Mouse (Mus musculus) limb, embryonic 12.5 days (tissue): ENCODE data around the gene Zcchc13. TPM values are rescaled to one million over a fixed set of nuclear protein-coding genes. Genes with fewer than 3 reads are reported as not detected.

Source experiments
- ATAC-seq: fragments of 200-750 bp; cut with Nextera tagmentation; 2 replicates; pipeline ENCODE4 v1.8.0; 2017; ENCODE audit warnings: low read depth, moderate TSS enrichment; ENCODE audit not compliant: insufficient number of reproducible peaks, insufficient read depth, low FRiP score, low TSS enrichment
- H3K27ac ChIP-seq: fragments of 300-500 bp; sonication (generic); 2 replicates; pipeline ENCODE4 v1.5.1; 2016; ENCODE audit warnings: mild to moderate bottlenecking, moderate library complexity
- H3K27me3 ChIP-seq: fragments of 300-500 bp; sonication (generic); 2 replicates; pipeline ENCODE4 v1.6.1; 2016; ENCODE audit warnings: mild to moderate bottlenecking, moderate library complexity
- H3K36me3 ChIP-seq: fragments of 300-500 bp; sonication (generic); 2 replicates; pipeline ENCODE4 v1.6.1; 2016; ENCODE audit warnings: mild to moderate bottlenecking, moderate library complexity
- H3K4me1 ChIP-seq: fragments of 300-500 bp; sonication (generic); replicated peaks from 2 replicates; pipeline ENCODE4 v1.6.1; 2016
- H3K4me2 ChIP-seq: fragments of 300-500 bp; sonication (generic); 2 replicates; pipeline ENCODE4 v1.6.1; 2016; ENCODE audit warnings: mild to moderate bottlenecking, moderate library complexity
- H3K4me3 ChIP-seq: fragments of 300-500 bp; sonication (generic); replicated peaks from 2 replicates; pipeline ENCODE4 v1.5.1; 2016; ENCODE audit warnings: mild to moderate bottlenecking
- H3K9ac ChIP-seq: fragments of 300-500 bp; sonication (generic); replicated peaks from 2 replicates; pipeline ENCODE4 v1.6.1; 2016; ENCODE audit warnings: mild to moderate bottlenecking, moderate library complexity
- H3K9me3 ChIP-seq: fragments of 300-500 bp; sonication (generic); 2 replicates; pipeline ENCODE4 v1.6.1; 2016; ENCODE audit warnings: mild to moderate bottlenecking, moderate library complexity
- WGBS: fragments of 180-500 bp; shearing (Covaris S2); methylation state at CpG from one replicate; pipeline ENCODE4 v1.1.7; 2016; 5-methylcytosine and 5-hydroxymethylcytosine counted together
- polyA plus RNA-seq: library from polyadenylated mRNA; unstranded; fragments of >200 nt; fragmentation: Nextera tagmentation; extraction: Ambion mirVana; gene quantifications from 2 replicates; pipeline ENCODE4 v1.2.1, GENCODE M21; 2016

Zcchc13 gene
- polyA plus RNA-seq: not detected in 2 replicates

DNA sequence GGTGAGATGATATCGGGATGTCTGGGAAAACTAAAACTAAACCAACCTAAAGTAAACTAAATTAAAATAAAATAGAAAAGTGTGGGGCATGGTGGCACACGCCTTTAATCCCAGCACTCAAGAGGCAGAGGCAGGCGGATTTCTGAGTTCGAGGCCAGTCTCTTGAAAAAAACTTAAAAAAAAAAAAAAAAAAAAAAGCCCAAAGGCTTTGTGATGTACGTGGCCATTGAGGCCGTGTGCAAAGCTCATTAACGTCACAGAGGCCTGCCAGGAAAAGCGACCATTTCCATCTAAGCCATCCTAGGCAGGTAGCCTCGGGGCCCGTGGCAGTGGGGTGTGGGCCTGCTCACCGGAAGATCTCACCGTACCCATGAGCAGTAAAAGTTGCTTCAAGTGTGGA lies at the start of gene Zcchc13:
Gene Zcchc13 (plus strand): TSS at position 284 of the 400 bp plus-strand sequence.
- Histone ChIP-seq H3K27ac (no peak within 1 kb of the TSS), H3K27me3 (peaks cover 6% of the 10 kb centered on the region), H3K4me3 (no peak within 1 kb of the TSS), H3K9ac (no peak within 1 kb of the TSS), H3K9me3 (no peaks in the 10 kb centered on the region), H3K4me2 (no peak within 1 kb of the TSS), H3K36me3 (no peaks in the 10 kb centered on the region), H3K4me1 (no peaks in the 10 kb centered on the region)
- WGBS: 81% methylated on average over 12 of the region's 12 CpGs
- ATAC-seq: no peak

DNA sequence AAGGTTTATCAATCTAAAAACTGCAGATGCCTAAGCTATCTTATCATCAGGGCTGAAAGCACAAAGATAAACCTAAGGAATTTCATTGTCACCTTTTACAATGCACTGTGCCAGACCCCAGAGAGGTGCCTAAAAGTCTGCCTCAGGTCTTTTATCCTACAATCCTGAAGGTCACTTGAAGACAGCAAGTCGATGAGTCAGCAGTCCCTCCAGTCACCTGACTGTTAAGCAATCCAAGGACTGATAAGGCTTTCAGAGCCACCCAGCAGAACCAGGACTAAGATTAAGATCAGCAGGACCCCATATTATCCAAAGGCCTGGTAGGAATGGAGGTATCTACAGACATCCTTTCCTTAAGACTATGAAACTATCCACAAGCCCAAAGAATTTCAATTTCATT lies 46.1 kb upstream of the Zcchc13 start:
- Histone ChIP-seq H3K9ac (no peak overlapping the region), H3K27ac (no peak overlapping the region), H3K4me3 (no peak overlapping the region), H3K4me1 (no peaks in the 10 kb centered on the region), H3K36me3 (peaks cover 26% of the 10 kb centered on the region), H3K9me3 (no peaks in the 10 kb centered on the region), H3K4me2 (no peak overlapping the region), H3K27me3 (no peaks in the 10 kb centered on the region)
- WGBS: 73% methylated on average over 1 of the region's 1 CpGs
- no peak for ATAC-seq

DNA sequence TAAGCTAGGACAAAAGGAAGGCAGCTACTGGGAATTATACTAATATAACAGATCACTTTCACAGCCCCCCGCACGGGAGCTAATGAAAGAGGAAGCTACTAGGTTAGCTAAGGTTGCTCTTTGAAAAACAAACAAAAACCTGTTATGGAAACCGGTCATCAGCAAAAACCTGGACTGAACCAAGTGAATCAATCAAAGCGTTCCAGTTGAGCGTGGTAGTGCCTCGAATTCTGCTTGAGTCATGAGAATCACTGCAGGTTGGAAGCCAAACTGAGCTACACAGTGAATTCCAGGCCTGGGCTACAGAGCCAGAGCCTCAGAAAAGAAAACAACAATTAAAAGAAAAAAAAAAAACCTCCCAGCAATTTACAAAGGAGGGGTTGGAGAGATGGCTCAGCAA lies 38.3 kb upstream of the Zcchc13 start:
- 89% methylated on average over 6 of the region's 6 CpGs for WGBS
- Histone ChIP-seq H3K27me3 (no peaks in the 10 kb centered on the region), H3K9ac (no peak overlapping the region), H3K27ac (no peak overlapping the region), H3K4me3 (no peak overlapping the region), H3K36me3 (peaks cover 48% of the 10 kb centered on the region), H3K4me2 (no peak overlapping the region), H3K4me1 (no peaks in the 10 kb centered on the region), H3K9me3 (no peaks in the 10 kb centered on the region)
- no peak for ATAC-seq

- Histone ChIP-seq H3K4me3 (no peak overlapping the region), H3K9ac (no peak overlapping the region), H3K27me3 (no peaks in the 10 kb centered on the region), H3K4me2 (no peak overlapping the region), H3K9me3 (no peaks in the 10 kb centered on the region), H3K36me3 (peaks cover 82% of the 10 kb centered on the region), H3K27ac (no peak overlapping the region), H3K4me1 (no peaks in the 10 kb centered on the region)
- no peak for ATAC-seq
- WGBS: 95% methylated on average over 5 of the region's 5 CpGs
Observed at GRCm38 (mm10) chrX:103602553-103602952, 27.8 kb upstream of the Zcchc13 start.

DNA sequence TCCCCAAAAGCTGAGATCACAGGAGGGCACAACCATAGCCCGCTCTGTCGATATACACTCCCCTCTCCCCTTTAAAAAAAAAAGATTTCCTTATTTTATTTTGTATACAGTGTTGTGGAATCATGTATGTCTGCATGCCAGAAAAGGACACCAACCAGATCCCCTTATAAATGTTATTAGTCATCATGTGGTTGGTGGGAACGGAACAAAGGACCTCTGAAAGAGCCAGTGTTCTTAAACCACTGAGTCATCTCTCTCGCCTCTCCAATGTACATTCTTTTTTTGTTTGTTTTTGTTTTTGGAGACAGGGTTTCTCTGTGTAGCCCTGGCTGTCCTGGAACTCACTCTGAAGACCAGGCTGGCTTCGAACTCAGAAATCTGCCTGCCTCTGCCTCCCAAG lies 26.2 kb upstream of the Zcchc13 start:
- no peaks in the 10 kb centered on the region for H3K27me3 ChIP-seq
- no peaks in the 10 kb centered on the region for H3K4me1 ChIP-seq
- no peak overlapping the region for H3K4me3 ChIP-seq
- H3K4me2 ChIP-seq: no peak overlapping the region
- H3K9ac ChIP-seq: no peak overlapping the region
- 93% methylated on average over 5 of the region's 5 CpGs for WGBS
- peaks cover 78% of the 10 kb centered on the region for H3K36me3 ChIP-seq
- H3K27ac ChIP-seq: no peak overlapping the region
- H3K9me3 ChIP-seq: no peaks in the 10 kb centered on the region
- no peak for ATAC-seq

DNA sequence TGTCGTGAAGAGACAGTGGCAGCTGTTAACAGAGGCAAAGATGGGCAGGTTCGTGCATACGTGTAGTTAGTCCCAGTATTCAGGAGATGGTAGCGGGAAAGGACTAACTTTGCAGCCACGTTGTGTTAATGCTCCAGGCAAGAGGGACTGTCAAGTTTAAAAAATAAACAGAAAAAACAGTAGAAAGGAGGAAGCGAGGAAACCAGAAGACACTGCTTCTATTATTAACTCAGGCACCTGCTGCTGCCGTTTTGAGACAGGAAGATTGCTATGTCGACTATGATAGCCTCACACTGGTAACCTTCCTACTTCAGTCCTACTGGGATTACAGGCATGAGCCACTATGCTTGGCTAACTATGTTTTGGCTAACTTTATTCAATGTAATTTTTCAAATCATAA lies 24.9 kb upstream of the Zcchc13 start:
- 91% methylated on average over 8 of the region's 8 CpGs for WGBS
- H3K9ac ChIP-seq: no peak overlapping the region
- H3K27me3 ChIP-seq: no peaks in the 10 kb centered on the region
- no peak overlapping the region for H3K4me2 ChIP-seq
- no peak for ATAC-seq
- no peaks in the 10 kb centered on the region for H3K9me3 ChIP-seq
- H3K36me3 ChIP-seq: peaks cover 78% of the 10 kb centered on the region
- no peaks in the 10 kb centered on the region for H3K4me1 ChIP-seq
- H3K4me3 ChIP-seq: no peak overlapping the region
- H3K27ac ChIP-seq: no peak overlapping the region

DNA sequence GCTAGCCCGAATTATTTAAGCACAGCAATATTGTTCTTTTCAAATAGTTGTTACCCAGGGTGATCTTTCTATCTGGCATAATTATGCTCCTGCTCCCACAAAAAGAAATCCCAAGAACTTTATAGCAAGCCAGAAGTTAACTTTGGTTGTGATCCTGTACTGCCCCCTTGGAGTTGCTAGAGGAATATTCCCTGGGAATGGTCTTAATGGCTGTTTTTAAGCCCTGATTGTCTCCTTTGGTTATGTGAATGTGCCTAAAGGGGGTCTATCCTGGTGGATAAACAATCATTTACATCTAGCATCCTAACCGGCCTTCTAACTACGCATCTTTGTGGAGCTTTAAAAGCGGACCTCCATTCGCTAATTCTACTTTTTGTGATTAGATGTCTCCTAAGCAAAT lies 20.0 kb upstream of the Zcchc13 start:
- peaks cover 55% of the 10 kb centered on the region for H3K36me3 ChIP-seq
- over 99% methylated on average over 5 of the region's 5 CpGs for WGBS
- H3K4me2 ChIP-seq: no peak overlapping the region
- H3K4me3 ChIP-seq: no peak overlapping the region
- no peaks in the 10 kb centered on the region for H3K27me3 ChIP-seq
- no peak overlapping the region for H3K27ac ChIP-seq
- no peaks in the 10 kb centered on the region for H3K9me3 ChIP-seq
- ATAC-seq: no peak
- no peaks in the 10 kb centered on the region for H3K4me1 ChIP-seq
- H3K9ac ChIP-seq: no peak overlapping the region

GRCm38 (mm10) chrX:103611462-103611861 lies 18.9 kb upstream of the Zcchc13 start:
- Histone ChIP-seq H3K4me1 (no peaks in the 10 kb centered on the region), H3K36me3 (peaks cover 46% of the 10 kb centered on the region), H3K9ac (no peak overlapping the region), H3K27ac (no peak overlapping the region), H3K9me3 (no peaks in the 10 kb centered on the region), H3K4me2 (no peak overlapping the region), H3K27me3 (no peaks in the 10 kb centered on the region), H3K4me3 (no peak overlapping the region)
- 94% methylated on average over 2 of the region's 2 CpGs for WGBS
- no peak for ATAC-seq

- 92% methylated on average over 24 of the region's 24 CpGs for WGBS
- H3K36me3 ChIP-seq: peaks cover 22% of the 10 kb centered on the region
- no peaks in the 10 kb centered on the region for H3K27me3 ChIP-seq
- H3K9ac ChIP-seq: no peak overlapping the region
- no peak overlapping the region for H3K4me2 ChIP-seq
- ATAC-seq: no peak
- H3K4me1 ChIP-seq: no peaks in the 10 kb centered on the region
- H3K4me3 ChIP-seq: no peak overlapping the region
- no peak overlapping the region for H3K27ac ChIP-seq
- no peaks in the 10 kb centered on the region for H3K9me3 ChIP-seq
Observed at GRCm38 (mm10) chrX:103614700-103615233, 15.6 kb upstream of the Zcchc13 start.

DNA sequence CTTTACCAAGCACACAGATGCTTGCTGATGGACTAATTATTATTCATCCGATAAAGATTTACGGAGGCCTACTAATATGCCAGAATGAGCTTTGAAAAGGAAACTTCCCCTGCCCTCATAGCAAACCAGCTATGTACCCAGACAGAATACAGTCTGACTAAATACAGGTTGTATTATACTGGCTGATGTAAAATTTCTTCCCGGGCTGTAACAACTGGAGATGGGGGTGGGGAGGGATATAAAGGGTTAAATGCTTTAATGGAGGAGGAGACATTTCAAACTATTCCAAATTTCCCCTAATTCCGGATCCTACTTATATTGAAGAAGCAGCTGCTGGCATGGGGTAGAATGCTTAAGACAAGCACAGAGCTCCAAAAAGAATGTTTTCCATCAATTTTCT lies 14.9 kb upstream of the Zcchc13 start:
- Histone ChIP-seq H3K9me3 (no peaks in the 10 kb centered on the region), H3K36me3 (peaks cover 17% of the 10 kb centered on the region), H3K4me1 (no peaks in the 10 kb centered on the region), H3K9ac (no peak overlapping the region; the same call in 1 of the 2 replicates), H3K27me3 (no peaks in the 10 kb centered on the region), H3K4me2 (peak overlapping the region; percentile 61), H3K27ac (no peak overlapping the region), H3K4me3 (peak overlapping the region; percentile 41)
- ATAC-seq: no peak
- 79% methylated on average over 4 of the region's 4 CpGs for WGBS

DNA sequence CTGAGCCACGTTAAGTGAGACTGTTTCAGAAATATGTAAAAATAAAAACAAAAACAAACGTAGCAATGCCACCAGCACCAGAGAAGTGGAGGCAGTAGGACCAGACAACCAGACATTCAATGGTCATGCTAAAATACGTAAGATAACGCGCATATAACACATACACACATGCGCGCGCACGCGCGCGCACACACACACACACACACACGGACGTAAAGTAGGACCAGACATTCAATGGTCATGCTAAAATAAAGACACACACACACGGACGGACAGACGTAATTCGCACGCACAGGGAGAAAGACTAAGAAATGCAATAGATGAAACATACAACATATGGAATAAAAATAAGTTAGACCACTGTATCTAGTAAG lies 14.2 kb upstream of the Zcchc13 start:
- Histone ChIP-seq H3K27ac (peak overlapping the region; percentile 91), H3K9me3 (no peaks in the 10 kb centered on the region), H3K36me3 (peaks cover 17% of the 10 kb centered on the region), H3K4me3 (peak overlapping the region; percentile 41), H3K27me3 (no peaks in the 10 kb centered on the region), H3K4me2 (peak overlapping the region; percentile 61), H3K9ac (peak overlapping the region; percentile 52), H3K4me1 (no peaks in the 10 kb centered on the region)
- ATAC-seq: 0 out of 2 replicates have a peak, but pooled peaks have one; percentile 13
- WGBS: 47% methylated on average over 19 of the region's 19 CpGs
